Mouse (Mus musculus): ENCODE results near the gene Glis1. TPM values are rescaled to one million over a fixed set of nuclear protein-coding genes. Genes with fewer than 3 reads are reported as not detected.
A peak's percentile ranks its signal among the peaks of the same experiment; 100 is the strongest.

The Glis1 gene
- under 1 TPM; 0.17 to 0.31 TPM for total RNA-seq (2021)
- long read RNA-seq, experiment 1 = 0 reads
- long read RNA-seq, experiment 2 = 0 reads

GRCm38 (mm10) chr4:107434356-107435237, at the start of gene Glis1:
Glis1 (plus strand) TSS chr4:107434591.
- intact Hi-C loops (cut with DNase I) = no loop called here
- DNase-seq = peak; percentile 73 to 84

GRCm38 (mm10) chr4:107387038-107387437, 47.4 kb upstream of the Glis1 start:
- DNase-seq = no peak
- intact Hi-C loops (cut with DNase I) = no loop called here

GRCm38 (mm10) chr4:107387465-107387864, 46.9 kb upstream of the Glis1 start:
- intact Hi-C loops (cut with DNase I) = no loop called here
- no peak for DNase-seq

- no peak for DNase-seq
- intact Hi-C loops (cut with DNase I) = no loop called here
These were observed 46.1 kb upstream of the Glis1 start for GRCm38 (mm10) chr4:107388291-107388690.

- no peak for DNase-seq
- intact Hi-C loops (cut with DNase I) = no loop called here
These were observed 45.0 kb upstream of the Glis1 start for GRCm38 (mm10) chr4:107389345-107389744.

GRCm38 (mm10) chr4:107393771-107394170, 40.6 kb upstream of the Glis1 start:
- DNase-seq = no peak
- intact Hi-C loops (cut with DNase I) = no loop called here

- intact Hi-C loops (cut with DNase I) = no loop called here
- no peak for DNase-seq
These were observed 14.2 kb upstream of the Glis1 start for GRCm38 (mm10) chr4:107420202-107420601.

- DNase-seq = no peak
- intact Hi-C loops (cut with DNase I) = loop anchor here (1.0 kb wide), 1 partner anchor 232 kb away; no protein-coding TSS in a partner anchor
These were observed 12.7 kb upstream of the Glis1 start for GRCm38 (mm10) chr4:107421711-107422110.

GRCm38 (mm10) chr4:107422176-107422575, 12.2 kb upstream of the Glis1 start:
- DNase-seq = peak; percentile 18 to 60
- intact Hi-C loops (cut with DNase I) = loop anchor here (1.0 kb wide), 1 partner anchor 231 kb away; no protein-coding TSS in a partner anchor

GRCm38 (mm10) chr4:107425616-107426015, 8.8 kb upstream of the Glis1 start:
- intact Hi-C loops (cut with DNase I) = no loop called here

GRCm38 (mm10) chr4:107426631-107427030, 7.8 kb upstream of the Glis1 start:
- intact Hi-C loops (cut with DNase I) = no loop called here
- no peak for DNase-seq

More at GRCm38 (mm10) chr4:107425616-107426015, 8.8 kb upstream of the Glis1 start:
- DNase-seq = no peak

- peak in 1 of 2 experiments; percentile 26 for DNase-seq
- intact Hi-C loops (cut with DNase I) = no loop called here
These were observed 1.7 kb upstream of the Glis1 start for GRCm38 (mm10) chr4:107432717-107433116.

GRCm38 (mm10) chr4:107433998-107434355, 414 bp upstream of the Glis1 start:
- intact Hi-C loops (cut with DNase I) = no loop called here
- DNase-seq = no peak

- DNase-seq = no peak
- intact Hi-C loops (cut with DNase I) = no loop called here
These were observed 1.0 kb downstream of the Glis1 start for GRCm38 (mm10) chr4:107435238-107435946.

GRCm38 (mm10) chr4:107436476-107436875, 2.1 kb downstream of the Glis1 start:
- intact Hi-C loops (cut with DNase I) = no loop called here
- DNase-seq = no peak

GRCm38 (mm10) chr4:107438741-107439140, 4.3 kb downstream of the Glis1 start:
- intact Hi-C loops (cut with DNase I) = no loop called here

GRCm38 (mm10) chr4:107440306-107440705, 5.9 kb downstream of the Glis1 start:
- DNase-seq = no peak
- intact Hi-C loops (cut with DNase I) = no loop called here

More at GRCm38 (mm10) chr4:107438741-107439140, 4.3 kb downstream of the Glis1 start:
- DNase-seq = no peak

GRCm38 (mm10) chr4:107442288-107442687, 7.9 kb downstream of the Glis1 start:
- intact Hi-C loops (cut with DNase I) = no loop called here
- no peak for DNase-seq

- intact Hi-C loops (cut with DNase I) = no loop called here
- no peak for DNase-seq
These were observed 8.6 kb downstream of the Glis1 start for GRCm38 (mm10) chr4:107442891-107443483.

- intact Hi-C loops (cut with DNase I) = no loop called here
- DNase-seq = no peak
These were observed 9.2 kb downstream of the Glis1 start for GRCm38 (mm10) chr4:107443621-107444020.

GRCm38 (mm10) chr4:107448481-107448880, 14.1 kb downstream of the Glis1 start:
- intact Hi-C loops (cut with DNase I) = no loop called here
- DNase-seq = peak in 1 of 2 experiments; percentile 17

All from heart, postnatal 14 days (tissue).